Mouse (Mus musculus): ENCODE results near the gene Inhbc.
A peak's percentile ranks its signal among the peaks of the same experiment; 100 is the strongest.
"Not testable (repeated sequence)": the region's sequence is repeated elsewhere in the genome, so short reads cannot be mapped to it uniquely, and the experiment has no call there.

Inhbc gene

DNA sequence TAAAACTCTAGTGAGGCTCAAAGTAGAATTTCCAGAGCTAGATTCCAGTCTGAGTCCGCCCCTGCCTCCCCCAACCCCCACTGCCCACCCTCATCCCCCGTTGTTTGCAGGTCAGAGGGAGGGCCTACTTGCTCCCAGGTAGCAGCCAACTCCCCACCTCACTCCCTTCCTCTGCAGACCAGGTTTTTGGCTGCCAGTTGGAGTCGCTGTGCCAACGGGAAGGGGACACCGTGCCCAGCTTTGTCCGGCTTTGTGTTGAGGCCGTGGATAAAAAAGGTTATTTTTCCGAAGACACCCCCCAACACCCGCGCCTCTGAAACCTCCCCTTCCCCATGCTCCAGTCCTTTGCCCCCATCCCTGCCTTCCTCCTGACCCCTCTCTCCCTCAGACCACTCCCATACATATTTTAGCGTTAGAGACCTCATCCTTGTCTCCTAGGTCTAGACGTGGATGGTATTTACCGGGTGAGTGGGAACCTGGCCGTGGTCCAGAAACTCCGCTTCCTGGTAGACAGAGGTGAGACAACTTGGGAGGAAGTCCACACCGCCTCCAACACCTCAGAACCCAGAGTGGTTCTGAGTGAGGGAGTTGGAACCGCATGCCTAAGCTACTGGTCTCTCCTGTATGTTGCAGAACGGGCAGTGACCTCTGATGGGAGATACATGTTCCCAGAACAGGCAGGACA, 42.6 kb downstream of the Inhbc start:
- no peak for DNase-seq (ENCODE audit: low read depth, low spot score)

DNA sequence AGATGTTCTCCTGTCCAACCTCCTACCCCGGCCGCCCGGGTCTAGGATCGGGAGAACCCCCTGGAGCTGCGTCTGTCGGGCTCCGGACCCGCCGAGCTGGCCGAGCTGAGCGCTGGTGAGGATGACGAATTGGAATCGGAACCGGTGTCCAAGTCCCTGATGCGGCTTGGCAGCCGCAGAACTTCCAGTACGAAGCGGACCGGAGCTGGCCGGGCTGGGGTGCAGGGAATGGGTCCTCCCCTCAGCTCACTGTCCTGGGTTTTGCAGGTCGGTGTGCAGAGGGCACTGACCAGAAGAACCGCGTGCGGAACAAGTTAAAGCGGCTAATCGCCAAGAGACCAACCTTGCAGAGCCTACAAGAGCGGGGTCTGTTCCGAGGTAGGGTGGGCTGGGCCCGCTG, 43.4 kb downstream of the Inhbc start:
- DNase-seq (ENCODE audit: low read depth, low spot score) = no peak

GRCm38 (mm10) chr10:127326017-127326801, 44.0 kb downstream of the Inhbc start:
- DNase-seq (ENCODE audit: low read depth, low spot score) = no peak

- peak; percentile 52 for DNase-seq (ENCODE audit: low read depth, low spot score)
Observed at GRCm38 (mm10) chr10:127325454-127326016, 44.7 kb downstream of the Inhbc start.

- peak; percentile 91 for DNase-seq (ENCODE audit: low read depth, low spot score)
Observed at GRCm38 (mm10) chr10:127324495-127324894, 45.7 kb downstream of the Inhbc start.

- DNase-seq (ENCODE audit: low read depth, low spot score) = peak; percentile 46
Observed at GRCm38 (mm10) chr10:127323131-127323855, 46.9 kb downstream of the Inhbc start.

GRCm38 (mm10) chr10:127322669-127323068, 47.6 kb downstream of the Inhbc start:
- no peak for DNase-seq (ENCODE audit: low read depth, low spot score)

GRCm38 (mm10) chr10:127322178-127322577, 48.1 kb downstream of the Inhbc start:
- no peak for DNase-seq (ENCODE audit: low read depth, low spot score)

DNA sequence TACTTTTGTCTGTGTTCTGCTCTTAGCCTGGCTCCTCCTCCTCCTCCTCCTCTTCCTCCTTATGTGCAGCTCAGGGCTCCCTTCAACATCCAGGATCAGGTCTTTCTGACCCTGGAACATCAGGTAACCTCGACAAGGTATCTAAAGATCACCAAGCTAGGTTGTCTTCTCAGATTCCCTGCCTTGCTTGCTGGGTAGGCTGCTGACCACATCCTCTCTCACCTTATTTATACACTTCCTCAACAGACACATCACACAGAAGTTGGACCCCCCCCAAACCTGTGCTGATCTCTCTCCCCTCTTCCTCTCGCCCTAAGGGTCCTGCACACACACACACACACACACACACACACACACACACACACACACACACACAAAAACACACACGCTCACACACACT, 48.6 kb downstream of the Inhbc start, which contains the start of gene Arhgap9:
Gene Arhgap9, plus strand, starts transcription at position 344 of the 400 bp plus-strand sequence.
- DNase-seq (ENCODE audit: low read depth, low spot score) = no peak

GRCm38 (mm10) chr10:127319969-127320368, 50.3 kb downstream of the Inhbc start:
- DNase-seq (ENCODE audit: low read depth, low spot score) = no peak

DNA sequence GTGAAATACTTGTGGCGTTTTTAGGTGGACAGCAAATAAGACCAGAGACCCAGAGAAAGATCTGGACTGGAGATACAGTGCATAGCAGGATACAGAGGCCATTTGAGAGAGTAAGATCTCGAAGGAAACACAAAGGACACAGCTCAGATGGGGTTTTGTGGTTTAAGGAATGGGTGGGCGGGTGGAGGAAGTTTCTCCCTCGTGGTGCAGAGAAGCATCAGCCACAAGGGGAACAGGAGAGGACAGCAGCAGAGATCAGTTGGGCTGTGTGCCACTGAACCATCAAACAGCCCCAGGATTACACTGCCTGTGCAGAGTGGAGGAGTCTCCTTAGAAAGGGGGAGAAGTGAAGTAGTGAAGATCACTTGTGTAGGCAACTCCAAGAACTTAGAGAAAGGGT, 52.2 kb downstream of the Inhbc start:
- no peak for DNase-seq (ENCODE audit: low read depth, low spot score)

GRCm38 (mm10) chr10:127317277-127317676, 53.0 kb downstream of the Inhbc start:
- no peak for DNase-seq (ENCODE audit: low read depth, low spot score)

DNA sequence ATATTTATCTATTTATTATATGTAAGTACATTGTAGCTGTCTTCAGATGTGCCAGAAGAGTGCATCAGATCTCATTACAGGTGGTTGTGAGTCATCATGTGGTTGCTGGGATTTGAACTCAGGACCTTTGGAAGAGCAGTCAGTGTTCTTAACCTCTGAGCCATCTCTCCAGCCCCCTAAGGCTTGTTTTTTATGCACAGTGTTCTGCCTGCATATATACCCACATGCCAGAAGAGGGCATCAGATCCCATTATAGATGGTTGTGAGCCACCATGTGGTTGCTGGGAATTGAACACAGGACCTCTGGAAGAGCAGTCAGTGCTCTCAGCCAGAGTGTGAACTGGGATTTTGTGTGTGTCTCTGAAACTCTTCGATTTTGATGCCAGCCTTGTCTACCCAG, 55.3 kb downstream of the Inhbc start:
- DNase-seq (ENCODE audit: low read depth, low spot score) = peak; percentile 52

DNA sequence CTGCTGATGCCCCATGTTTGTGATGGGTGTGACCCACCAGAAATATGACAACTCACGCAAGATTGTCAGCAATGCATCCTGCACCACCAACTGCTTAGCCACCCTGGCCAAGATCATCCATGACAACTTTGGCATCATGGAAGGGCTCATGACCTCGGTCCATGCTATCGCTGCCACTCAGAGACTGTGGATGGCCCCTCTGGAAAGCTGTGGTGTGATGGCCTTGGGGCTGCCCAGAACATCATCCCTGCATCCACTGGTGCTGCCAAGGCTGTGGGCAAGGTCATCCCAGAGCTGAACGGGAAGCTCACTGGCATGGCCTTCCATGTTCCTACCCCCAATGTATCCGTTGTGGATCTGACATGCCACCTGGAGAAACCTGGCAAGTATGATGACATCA, 56.7 kb downstream of the Inhbc start:
- DNase-seq (ENCODE audit: low read depth, low spot score) = not testable (repeated sequence)

DNA sequence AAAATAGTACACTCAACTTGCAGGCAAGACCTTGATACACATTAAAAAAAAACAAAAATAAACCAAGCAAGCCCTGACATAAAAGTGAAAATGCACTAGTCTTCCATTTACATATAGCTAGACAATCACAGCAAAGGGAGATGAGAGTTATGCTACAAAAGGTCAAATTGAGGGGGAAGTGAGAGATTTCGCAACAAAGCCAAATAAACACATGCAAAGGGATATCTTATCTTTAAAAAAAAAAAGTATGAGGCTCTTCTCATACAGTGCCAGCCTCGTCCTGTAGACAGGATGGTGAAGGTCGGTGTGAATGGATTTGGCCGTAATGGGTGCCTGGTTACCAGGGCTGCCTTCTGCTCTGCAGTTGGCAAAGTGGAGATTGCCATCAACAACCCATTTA, 57.4 kb downstream of the Inhbc start:
- no peak for DNase-seq (ENCODE audit: low read depth, low spot score)

DNA sequence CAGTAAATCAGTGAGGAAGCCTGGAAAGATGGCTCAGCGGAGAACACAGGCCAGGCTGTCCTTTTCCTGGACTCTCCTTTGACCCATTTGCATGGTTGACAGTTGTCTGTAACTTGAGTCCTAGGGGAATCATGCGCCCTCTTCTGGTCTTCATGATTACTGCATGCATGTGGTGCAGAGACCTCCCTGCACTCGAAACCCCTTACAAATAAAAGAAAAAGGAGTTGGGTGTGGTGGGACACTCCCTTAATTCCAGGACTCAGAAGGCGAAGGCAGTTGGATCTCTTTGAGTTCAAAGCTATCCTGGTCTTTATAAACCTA, 57.9 kb downstream of the Inhbc start:
- peak; percentile 98 for DNase-seq (ENCODE audit: low read depth, low spot score)

- peak; percentile 98 for DNase-seq (ENCODE audit: low read depth, low spot score)
Observed at GRCm38 (mm10) chr10:127311476-127312355, 58.5 kb downstream of the Inhbc start, which contains the start of gene Mars. Gene Mars (minus strand): TSS chr10:127311786.

DNA sequence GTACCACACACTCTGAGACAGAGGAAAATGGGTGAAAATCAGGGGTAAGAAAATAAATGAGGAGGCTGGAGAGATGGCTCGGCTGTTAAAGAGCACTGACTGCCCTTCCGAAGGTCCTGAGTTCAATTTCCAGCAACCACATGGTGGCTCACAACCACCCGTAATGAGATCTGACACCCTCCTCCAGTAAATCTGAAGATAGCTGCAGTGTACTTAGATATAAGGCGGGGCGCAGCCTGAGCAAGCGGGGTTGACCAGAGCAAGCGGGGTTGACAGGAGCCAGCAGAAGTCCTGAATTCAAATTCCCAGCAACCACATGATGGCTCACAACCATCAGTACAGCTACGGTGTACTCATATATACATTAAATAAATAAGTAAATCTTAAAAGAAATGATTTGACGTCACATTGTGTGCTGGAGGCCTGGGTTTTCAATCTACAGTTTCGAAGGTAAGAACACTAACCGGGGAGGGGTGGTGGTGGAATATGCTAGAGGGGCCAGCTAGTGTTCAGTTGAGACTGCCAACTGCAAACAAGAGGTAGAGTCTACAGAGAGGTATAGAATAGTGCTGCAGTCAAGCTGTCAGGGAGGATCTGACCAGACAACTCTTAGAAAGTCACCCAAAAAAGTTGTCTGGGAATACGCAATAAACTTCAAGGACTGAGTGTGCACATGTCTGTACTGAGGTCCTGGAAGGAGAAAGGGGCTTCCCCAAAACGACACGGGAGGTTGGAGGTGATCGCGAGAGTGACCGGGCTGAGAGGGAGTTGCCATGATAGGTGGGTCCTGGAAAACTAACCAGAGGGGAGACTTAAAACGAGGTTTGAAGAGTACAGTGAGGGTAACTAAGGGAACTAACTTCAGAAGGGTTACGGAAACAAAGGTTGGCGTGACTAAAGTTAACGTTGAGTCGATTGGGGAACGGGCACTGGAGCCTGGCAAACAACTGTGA, 59.4 kb downstream of the Inhbc start:
- DNase-seq (ENCODE audit: low read depth, low spot score) = peak; percentile 85

DNA sequence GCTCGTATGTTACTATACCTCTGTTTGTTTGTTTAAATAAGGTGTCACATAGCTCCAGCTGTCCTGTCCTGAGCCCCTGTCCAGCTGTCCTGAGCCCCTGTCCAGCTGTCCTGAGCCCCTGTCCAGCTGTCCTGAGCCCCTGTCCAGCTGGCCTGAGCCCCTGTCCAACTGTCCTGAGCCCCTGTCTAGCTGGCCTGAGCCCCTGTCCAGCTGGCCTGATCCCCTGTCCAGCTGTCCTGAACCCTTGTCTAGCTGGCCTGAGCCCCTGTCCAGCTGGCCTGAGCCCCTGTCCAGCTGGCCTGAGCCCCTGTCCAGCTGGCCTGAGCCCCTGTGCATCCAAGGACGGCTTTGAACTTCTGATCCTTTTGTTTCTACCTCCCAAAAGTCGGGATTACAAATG, 61.1 kb downstream of the Inhbc start:
- DNase-seq (ENCODE audit: low read depth, low spot score) = not testable (repeated sequence)

Measured in ES-CJ7 (cell line).